Mouse (Mus musculus) heart, adult 2 months (tissue): Measurements from ENCODE around the gene Hist1h2aa. TPM values are rescaled to one million over a fixed set of nuclear protein-coding genes. Genes with fewer than 3 reads are reported as not detected.

ENCODE experiments used
- DNase-seq, 2 experiments: peaks; one replicate each; pipeline ENCODE4 v3.0.0; 2021
- H3K27ac ChIP-seq: fragments of 200-600 bp; 2 replicates; pipeline ENCODE4 v1.8.1; 2022
- H3K27me3 ChIP-seq: fragments of 200-500 bp; 2 replicates; pipeline ENCODE4 v1.6.1; 2012; ENCODE audit warnings: mild to moderate bottlenecking, low read length, inconsistent platforms, mixed read lengths; ENCODE audit not compliant: control insufficient read depth, insufficient read depth
- H3K36me3 ChIP-seq: fragments of 200-500 bp; 2 replicates; pipeline ENCODE4 v1.6.1; 2012; ENCODE audit warnings: low read length, inconsistent platforms; ENCODE audit not compliant: control insufficient read depth, insufficient read depth
- H3K4me1 ChIP-seq: fragments of 200-500 bp; 2 replicates; pipeline ENCODE4 v1.6.1; 2011; ENCODE audit warnings: low read length; ENCODE audit not compliant: control insufficient read depth, insufficient read depth
- H3K4me3 ChIP-seq: fragments of 200-600 bp; 2 replicates; pipeline ENCODE4 v1.8.1; 2022
- H3K79me2 ChIP-seq: fragments of 200-500 bp; replicated peaks from 2 replicates; pipeline ENCODE4 v1.6.1; 2012; ENCODE audit warnings: mild to moderate bottlenecking, inconsistent platforms, low read length, moderate library complexity, mixed read lengths; ENCODE audit not compliant: control insufficient read depth, insufficient read depth
- H3K9ac ChIP-seq: fragments of 200-500 bp; 2 replicates; pipeline ENCODE4 v1.6.1; 2012; ENCODE audit warnings: low read depth, mild to moderate bottlenecking, control low read depth, inconsistent platforms, low read length, mixed read lengths
- CTCF ChIP-seq: fragments of 200-600 bp; IDR thresholded peaks from 2 replicates; pipeline ENCODE4 v1.8.1; 2022; ENCODE audit warnings: antibody characterized with exemption, mild to moderate bottlenecking, moderate library complexity
- EP300 ChIP-seq: fragments of 200-500 bp; IDR thresholded peaks from 2 replicates; pipeline ENCODE4 v1.6.1; 2011; ENCODE audit warnings: low read depth, low read length, control low read depth; ENCODE audit not compliant: insufficient read depth
- POLR2A ChIP-seq: fragments of 200-500 bp; IDR thresholded peaks from 2 replicates; pipeline ENCODE4 v1.6.1; 2011; ENCODE audit warnings: mild to moderate bottlenecking, low read depth, low read length, control low read depth; ENCODE audit not compliant: insufficient read depth
- WGBS: fragments of 180-500 bp; shearing (Covaris S2); methylation state at CpG from one replicate; pipeline ENCODE4 v1.1.7; 2018; 5-methylcytosine and 5-hydroxymethylcytosine counted together
- intact Hi-C: fragments of 180-260 bp; cut with DNase I; formaldehyde crosslinking; loops from one replicate; pipeline ENCODE4 v1.15.1; 2025
- microRNA-seq, 2 experiments: library from miRNA; unstranded; fragments of <30 nt; microRNA quantifications; one replicate each; pipeline ENCODE4 v1.2.0; 2021
- polyA plus RNA-seq: library from polyadenylated mRNA; depleted of rRNA; stranded (reverse); fragments of >200 nt; gene quantifications from 2 replicates; pipeline ENCODE4 v1.2.3, GENCODE M21; 2012; rRNA removed
- total RNA-seq, 2 experiments: library from RNA; stranded (reverse); gene quantifications; 2 replicates each; pipeline ENCODE4 v1.2.3; 2021

Gene Hist1h2aa
- total and polyA plus RNA-seq, 3 experiments = not detected

DNA sequence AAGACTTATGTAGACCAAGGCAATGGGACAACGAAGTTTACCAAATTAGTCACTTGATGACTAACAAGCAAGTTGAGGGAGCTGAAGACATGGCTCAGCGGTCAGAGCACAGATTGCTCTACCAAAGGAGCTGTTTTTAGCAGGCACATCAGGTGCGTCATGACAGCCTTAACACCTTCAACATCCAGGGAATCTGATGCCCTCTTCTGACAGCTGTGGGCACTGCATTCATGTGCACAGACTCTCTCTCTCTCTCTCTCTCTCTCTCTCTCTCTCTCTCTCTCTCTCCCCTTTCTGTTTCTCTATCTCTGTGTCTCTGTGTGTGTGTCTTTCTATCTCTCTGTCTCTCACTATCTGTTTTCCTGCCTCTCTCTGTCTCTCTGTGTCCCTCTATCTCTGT is 16.7 kb downstream of the Hist1h2aa start:
- intact Hi-C loops = loop anchor here (2.0 kb wide), 1 partner anchor 118 kb away; no protein-coding TSS in a partner anchor
- H3K27me3 ChIP-seq = no peaks in the 10 kb centered on the region
- H3K27ac ChIP-seq = no peak overlapping the region
- no peak overlapping the region for H3K4me3 ChIP-seq
- no peak for TF ChIP-seq EP300
- peak; percentile 46 for TF ChIP-seq CTCF
- no peak for TF ChIP-seq POLR2A
- DNase-seq = peak in 1 of 2 experiments; percentile 31
- H3K9ac ChIP-seq = no peak overlapping the region
- no peaks in the 10 kb centered on the region for H3K79me2 ChIP-seq
- no peaks in the 10 kb centered on the region for H3K36me3 ChIP-seq
- no peaks in the 10 kb centered on the region for H3K4me1 ChIP-seq
- 39% methylated on average over 3 of the region's 3 CpGs for WGBS

DNA sequence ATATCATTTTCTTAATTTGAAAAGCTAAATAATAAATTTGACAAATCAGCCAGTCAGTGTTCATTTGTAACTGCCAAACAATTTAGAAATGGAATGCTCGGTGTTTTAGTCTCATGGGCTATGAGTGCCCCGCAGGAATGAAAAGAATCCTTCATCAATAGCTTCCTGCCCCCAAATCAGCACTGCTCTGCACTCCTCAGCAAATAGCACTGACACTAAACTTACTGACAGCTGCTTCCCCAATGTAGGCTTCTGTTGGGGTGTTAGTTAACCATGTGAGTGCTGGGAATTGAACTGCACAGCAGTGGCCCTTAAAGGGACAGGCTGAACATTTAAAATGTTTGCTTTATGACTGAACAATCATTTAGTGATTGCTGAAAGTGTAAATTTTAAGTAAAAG is 25.5 kb downstream of the Hist1h2aa start:
- H3K4me1 ChIP-seq = no peaks in the 10 kb centered on the region
- no peak for DNase-seq
- H3K27me3 ChIP-seq = no peaks in the 10 kb centered on the region
- H3K79me2 ChIP-seq = no peaks in the 10 kb centered on the region
- 37% methylated on average over 2 of the region's 2 CpGs for WGBS
- H3K4me3 ChIP-seq = no peak overlapping the region
- no peak for TF ChIP-seq CTCF
- TF ChIP-seq EP300 = no peak
- TF ChIP-seq POLR2A = no peak
- no peaks in the 10 kb centered on the region for H3K36me3 ChIP-seq
- no peak overlapping the region for H3K9ac ChIP-seq
- intact Hi-C loops = no loop called here
- H3K27ac ChIP-seq = no peak overlapping the region

DNA sequence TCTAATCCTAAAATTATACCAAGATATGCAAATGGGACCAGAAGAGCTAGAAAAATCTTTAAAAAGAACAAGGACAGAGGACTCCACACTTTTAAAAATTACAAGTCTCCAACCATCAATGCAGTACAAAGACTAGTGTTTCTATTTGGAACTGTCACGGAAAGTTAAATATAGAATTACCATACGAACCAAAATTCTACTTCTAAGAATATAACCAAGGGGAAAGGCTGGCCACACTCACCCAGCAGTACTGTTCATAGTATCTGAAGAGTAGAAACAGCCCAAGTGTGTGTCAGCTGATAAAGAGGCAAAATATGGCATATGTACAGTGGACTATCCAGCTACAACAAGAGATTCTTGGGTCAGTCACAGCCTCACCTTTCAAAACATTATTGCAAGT is 30.6 kb downstream of the Hist1h2aa start:
- 46% methylated on average over 2 of the region's 2 CpGs for WGBS
- no peak overlapping the region for H3K9ac ChIP-seq
- no peaks in the 10 kb centered on the region for H3K4me1 ChIP-seq
- TF ChIP-seq CTCF (no peak), POLR2A (no peak), EP300 (no peak)
- intact Hi-C loops = no loop called here
- H3K4me3 ChIP-seq = no peak overlapping the region
- DNase-seq = no peak
- no peaks in the 10 kb centered on the region for H3K79me2 ChIP-seq
- H3K36me3 ChIP-seq = no peaks in the 10 kb centered on the region
- H3K27ac ChIP-seq = no peak overlapping the region
- no peaks in the 10 kb centered on the region for H3K27me3 ChIP-seq

DNA sequence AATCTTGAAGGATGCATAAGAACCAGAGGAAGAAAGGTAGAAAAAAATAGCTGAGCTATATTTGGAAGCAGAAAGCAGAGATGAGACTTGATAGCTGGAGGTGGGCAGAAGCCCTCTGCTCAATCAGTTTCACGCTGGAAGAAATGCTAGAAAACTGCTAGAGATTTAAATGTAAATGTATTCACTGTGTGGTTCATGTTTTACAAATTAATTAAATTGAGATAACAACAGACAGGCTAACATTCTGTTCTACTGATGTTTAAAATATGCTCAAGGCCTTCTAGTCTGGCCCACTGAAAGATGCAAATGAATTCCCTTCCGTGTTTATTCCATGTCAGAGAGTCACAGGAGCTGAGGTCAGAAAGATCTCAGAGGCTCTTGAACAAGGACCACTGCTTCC is 37.6 kb downstream of the Hist1h2aa start:
- intact Hi-C loops = no loop called here
- Histone ChIP-seq H3K79me2 (no peaks in the 10 kb centered on the region), H3K4me3 (no peak overlapping the region), H3K9ac (no peak overlapping the region), H3K4me1 (no peaks in the 10 kb centered on the region), H3K36me3 (no peaks in the 10 kb centered on the region), H3K27me3 (no peaks in the 10 kb centered on the region), H3K27ac (no peak overlapping the region)
- 57% methylated on average over 2 of the region's 2 CpGs for WGBS
- DNase-seq = no peak
- TF ChIP-seq EP300 = no peak
- TF ChIP-seq CTCF = no peak
- no peak for TF ChIP-seq POLR2A

DNA sequence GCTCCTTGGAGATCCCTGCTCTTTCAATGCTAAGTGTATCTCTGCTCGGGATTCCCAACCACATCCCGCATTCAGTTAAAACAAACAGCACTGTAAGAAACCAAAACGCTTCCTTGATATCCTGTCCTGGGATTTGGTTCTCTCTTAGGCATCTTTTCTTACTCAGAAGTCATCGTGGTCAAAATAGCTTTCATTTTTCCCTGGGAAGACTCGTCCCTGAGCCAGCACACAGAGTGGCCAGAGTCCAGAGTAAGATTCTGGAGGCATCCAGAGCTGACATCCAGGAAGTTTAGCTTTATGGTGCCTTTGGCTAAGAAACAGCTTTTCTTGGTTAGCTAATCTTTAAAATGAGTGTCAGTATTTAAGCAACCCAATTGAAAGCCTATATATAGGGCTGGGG is 38.0 kb downstream of the Hist1h2aa start:
- H3K79me2 ChIP-seq = no peaks in the 10 kb centered on the region
- no peaks in the 10 kb centered on the region for H3K4me1 ChIP-seq
- H3K9ac ChIP-seq = no peak overlapping the region
- H3K4me3 ChIP-seq = no peak overlapping the region
- no peak for TF ChIP-seq POLR2A
- TF ChIP-seq CTCF = no peak
- no peaks in the 10 kb centered on the region for H3K36me3 ChIP-seq
- H3K27me3 ChIP-seq = no peaks in the 10 kb centered on the region
- H3K27ac ChIP-seq = no peak overlapping the region
- intact Hi-C loops = no loop called here
- WGBS = 43% methylated on average over 5 of the region's 5 CpGs
- no peak for DNase-seq

Small RNA genes within 50 kb of the gene (microRNA-seq; reads per million reads assigned to microRNA genes)
- gene Gm44344 = 0 reads per million in 2 experiments

Other genes starting within 250 kb of the Hist1h2aa start
- not detected for gene Hist1h1t, start 238.6 kb upstream of the Hist1h2aa start, total RNA-seq
- gene Hist1h1t, start 238.6 kb upstream of the Hist1h2aa start, polyA plus RNA-seq = not detected in 2 replicates
- 10 to 100 TPM; 42.3 to 45.8 TPM for gene Hist1h4c, start 236.0 kb upstream of the Hist1h2aa start, total RNA-seq
- gene Hist1h4c, start 236.0 kb upstream of the Hist1h2aa start, polyA plus RNA-seq = 1.5 and 3.2 TPM in 2 replicates
- gene Hfe, start 223.6 kb upstream of the Hist1h2aa start, total RNA-seq = 10 to 100 TPM; 58.9 to 62.8 TPM
- 16.8 and 21.1 TPM in 2 replicates for gene Hfe, start 223.6 kb upstream of the Hist1h2aa start, polyA plus RNA-seq
- gene Hist1h1c, start 195.7 kb upstream of the Hist1h2aa start, total RNA-seq = 100 to 1,000 TPM; 147 to 185 TPM
- 55.5 and 80.0 TPM in 2 replicates for gene Hist1h1c, start 195.7 kb upstream of the Hist1h2aa start, polyA plus RNA-seq
- gene Hist1h3c, start 188.9 kb upstream of the Hist1h2aa start, total RNA-seq = 1 to 10 TPM in 1 of 2 experiments, not detected in 1; 2.5 TPM
- 0.64 TPM in 1 of 2 replicates, not detected in the other for gene Hist1h3c, start 188.9 kb upstream of the Hist1h2aa start, polyA plus RNA-seq
- gene Hist1h2bb, start 187.7 kb upstream of the Hist1h2aa start, total RNA-seq = 1 to 10 TPM; 3.2 to 4.9 TPM
- gene Hist1h2bb, start 187.7 kb upstream of the Hist1h2aa start, polyA plus RNA-seq = 0.47 and 0.76 TPM in 2 replicates
- gene Hist1h2ab, start 183.3 kb upstream of the Hist1h2aa start, total RNA-seq = 1 to 10 TPM; 4.4 to 6.7 TPM
- 0.51 TPM in 1 of 2 replicates, not detected in the other for gene Hist1h2ab, start 183.3 kb upstream of the Hist1h2aa start, polyA plus RNA-seq
- gene Hist1h3b, start 182.2 kb upstream of the Hist1h2aa start, total RNA-seq = 1 to 10 TPM; 6.4 to 8.0 TPM
- 1.7 TPM in 1 of 2 replicates, not detected in the other for gene Hist1h3b, start 182.2 kb upstream of the Hist1h2aa start, polyA plus RNA-seq
- 10 to 100 TPM in 1 of 2 experiments, 1 to 10 TPM in 1; 4.9 to 11.3 TPM for gene Hist1h4b, start 177.4 kb upstream of the Hist1h2aa start, total RNA-seq
- gene Hist1h4b, start 177.4 kb upstream of the Hist1h2aa start, polyA plus RNA-seq = 1.1 TPM in 1 of 2 replicates, not detected in the other
- gene Hist1h4a, start 173.2 kb upstream of the Hist1h2aa start, total RNA-seq = 1 to 10 TPM; 6.2 to 7.2 TPM
- gene Hist1h4a, start 173.2 kb upstream of the Hist1h2aa start, polyA plus RNA-seq = 0.47 TPM in 1 of 2 replicates, not detected in the other
- 1 to 10 TPM; 5.1 to 8.9 TPM for gene Hist1h3a, start 172.1 kb upstream of the Hist1h2aa start, total RNA-seq
- not detected in 2 replicates for gene Hist1h3a, start 172.1 kb upstream of the Hist1h2aa start, polyA plus RNA-seq
- 1 to 10 TPM; 2.0 to 3.4 TPM for gene Hist1h1a, start 170.8 kb upstream of the Hist1h2aa start, total RNA-seq
- gene Hist1h1a, start 170.8 kb upstream of the Hist1h2aa start, polyA plus RNA-seq = 0.21 and 0.26 TPM in 2 replicates
- under 1 TPM in 1 of 2 experiments, not detected in 1; 0.11 TPM for gene Trim38, start 164.5 kb upstream of the Hist1h2aa start, total RNA-seq
- 0.08 and 0.12 TPM in 2 replicates for gene Trim38, start 164.5 kb upstream of the Hist1h2aa start, polyA plus RNA-seq
- gene Slc17a2, start 127.5 kb upstream of the Hist1h2aa start, total RNA-seq = not detected
- gene Slc17a2, start 127.5 kb upstream of the Hist1h2aa start, polyA plus RNA-seq = 0.06 and 0.09 TPM in 2 replicates
- not detected for gene Slc17a3, start 95.0 kb upstream of the Hist1h2aa start, total RNA-seq
- gene Slc17a3, start 95.0 kb upstream of the Hist1h2aa start, polyA plus RNA-seq = not detected in 2 replicates
- gene Slc17a1, start 66.7 kb upstream of the Hist1h2aa start, total RNA-seq = not detected
- not detected in 2 replicates for gene Slc17a1, start 66.7 kb upstream of the Hist1h2aa start, polyA plus RNA-seq
- gene Slc17a4, start 19.5 kb upstream of the Hist1h2aa start, total RNA-seq = not detected
- not detected in 2 replicates for gene Slc17a4, start 19.5 kb upstream of the Hist1h2aa start, polyA plus RNA-seq
- not detected for gene Hist1h2ba, start 306 bp upstream of the Hist1h2aa start, total RNA-seq
- not detected in 2 replicates for gene Hist1h2ba, start 306 bp upstream of the Hist1h2aa start, polyA plus RNA-seq
- gene Scgn, start 56.8 kb downstream of the Hist1h2aa start, total RNA-seq = not detected
- not detected in 2 replicates for gene Scgn, start 56.8 kb downstream of the Hist1h2aa start, polyA plus RNA-seq